Mouse (Mus musculus): ENCODE results near the gene Avp.

GRCm38 (mm10) chr2:130577021-130577420 lies 5.3 kb downstream of the Avp start:
- TF ChIP-seq CTCF (conservative IDR thresholded peaks at IDR 0.05; ENCODE audit: insufficient read depth, insufficient read length, low read depth, low read length) (no peak), POLR2A (IDR thresholded peaks at IDR 0.05; ENCODE audit: low read depth, low read length) (no peak)
